In genomic region chr7:79362208-79362607, GRCm38 (mm10) we compare ENCODE assay signal across 11 mouse cellular contexts. TPM values are rescaled to one million over a fixed set of nuclear protein-coding genes. Genes with fewer than 3 reads are reported as not detected.
DNase-seq lines count a peak whose midpoint lies in the region; ATAC-seq and TF ChIP-seq lines count a peak whose summit lies in the region.
"Had no signal": no experiment of that assay in that cellular context is flagged by ENCODE, and none has a peak within 500 bp of the region (broad histone marks: within the 10 kb centered on the region; RNA-seq: fewer than 3 reads in every experiment).

No protein-coding gene starts in this region.

- intact Hi-C loops in gastrocnemius, adult 2 months (cut with DNase I), result no loop called here

- no peaks in the 10 kb centered on the region for H3K4me1 ChIP-seq in limb, embryonic 14.5 days (ENCODE audit: control insufficient read depth, insufficient read depth, low read length)
- peaks cover 28% of the 10 kb centered on the region for H3K4me1 ChIP-seq in limb, embryonic 10.5 days
- H3K4me1 ChIP-seq in forebrain, embryonic 10.5 days, result peaks cover 22% of the 10 kb centered on the region
- peaks cover 18% of the 10 kb centered on the region for H3K4me1 ChIP-seq in hindbrain, embryonic 14.5 days (replicated peaks; ENCODE audit: control insufficient read depth, insufficient read depth, low read length)
- H3K4me1 ChIP-seq in neural tube, embryonic 12.5 days, result peaks cover 40% of the 10 kb centered on the region
- H3K4me1 ChIP-seq: embryonic facial prominence, embryonic 12.5 days had no signal

- no peak overlapping the region for H3K4me3 ChIP-seq in limb, embryonic 14.5 days (replicated peaks; ENCODE audit: low read length)
- H3K4me3 ChIP-seq in limb, embryonic 10.5 days, result no peak overlapping the region
- no peak overlapping the region for H3K4me3 ChIP-seq in forebrain, embryonic 10.5 days
- no peak overlapping the region for H3K4me3 ChIP-seq in hindbrain, embryonic 14.5 days (replicated peaks; ENCODE audit: low read length)
- no peak overlapping the region for H3K4me3 ChIP-seq in neural tube, embryonic 12.5 days
- no peak overlapping the region for H3K4me3 ChIP-seq in gastrocnemius, adult 2 months
- H3K4me3 ChIP-seq: embryonic facial prominence, embryonic 12.5 days had no signal

- no peaks in the 10 kb centered on the region for H3K9me3 ChIP-seq in limb, embryonic 14.5 days (ENCODE audit: control insufficient read depth, low read length)
- no peaks in the 10 kb centered on the region for H3K9me3 ChIP-seq in limb, embryonic 10.5 days (replicated peaks)
- no peaks in the 10 kb centered on the region for H3K9me3 ChIP-seq in forebrain, embryonic 10.5 days
- H3K9me3 ChIP-seq in hindbrain, embryonic 14.5 days (ENCODE audit: control insufficient read depth, low read length), result no peaks in the 10 kb centered on the region
- H3K9me3 ChIP-seq in neural tube, embryonic 12.5 days, result no peaks in the 10 kb centered on the region
- H3K9me3 ChIP-seq: embryonic facial prominence, embryonic 12.5 days had no signal

- H3K9ac ChIP-seq in limb, embryonic 14.5 days (ENCODE audit: low read depth, low read length, severe bottlenecking), result no peak overlapping the region
- H3K9ac ChIP-seq in hindbrain, embryonic 14.5 days, result no peak overlapping the region
- no peak overlapping the region for H3K9ac ChIP-seq in neural tube, embryonic 12.5 days
- H3K9ac ChIP-seq: embryonic facial prominence, embryonic 12.5 days had no signal

- no peak for DNase-seq in limb, embryonic 14.5 days (ENCODE audit: low spot score)
- DNase-seq in limb, embryonic 10.5 days (ENCODE audit: low spot score), result no peak
- DNase-seq in forebrain, embryonic 10.5 days (ENCODE audit: extremely low spot score, low spot score), result no peak
- DNase-seq in hindbrain, embryonic 14.5 days (ENCODE audit: low spot score), result peak; percentile 53
- DNase-seq in heart, adult 9 months (ENCODE audit: low spot score in 2 of 2), result no peak
- no peak for DNase-seq in gastrocnemius, adult 2 months
- DNase-seq: adrenal gland, postnatal 25 days; heart, postnatal 14 days had no signal

- H3K27ac ChIP-seq in limb, embryonic 14.5 days (replicated peaks; ENCODE audit: low read depth, low read length), result 0 out of 2 replicates have a peak overlapping the region, but pooled peaks have one; percentile 40
- H3K27ac ChIP-seq in limb, embryonic 10.5 days, result no peak overlapping the region
- 0 out of 2 replicates have a peak overlapping the region, but pooled peaks have one; percentile 35 for H3K27ac ChIP-seq in forebrain, embryonic 10.5 days
- peak overlapping the region; percentile 72 for H3K27ac ChIP-seq in hindbrain, embryonic 14.5 days
- H3K27ac ChIP-seq in neural tube, embryonic 12.5 days, result no peak overlapping the region
- no peak overlapping the region for H3K27ac ChIP-seq in gastrocnemius, adult 2 months
- H3K27ac ChIP-seq: embryonic facial prominence, embryonic 12.5 days had no signal

- no peaks in the 10 kb centered on the region for H3K27me3 ChIP-seq in limb, embryonic 14.5 days (ENCODE audit: control insufficient read depth, insufficient read depth, low read length)
- no peaks in the 10 kb centered on the region for H3K27me3 ChIP-seq in limb, embryonic 10.5 days (ENCODE audit: low read depth, poor library complexity, severe bottlenecking)
- H3K27me3 ChIP-seq in forebrain, embryonic 10.5 days (ENCODE audit: poor library complexity, severe bottlenecking), result no peaks in the 10 kb centered on the region
- H3K27me3 ChIP-seq in hindbrain, embryonic 14.5 days (ENCODE audit: control insufficient read depth, insufficient read depth, low read length), result no peaks in the 10 kb centered on the region
- H3K27me3 ChIP-seq in neural tube, embryonic 12.5 days (replicated peaks), result no peaks in the 10 kb centered on the region
- H3K27me3 ChIP-seq: embryonic facial prominence, embryonic 12.5 days had no signal

- WGBS in limb, embryonic 14.5 days, result 80% methylated on average over 8 of the region's 8 CpGs
- WGBS in limb, embryonic 10.5 days, result 86% methylated on average over 8 of the region's 8 CpGs
- WGBS in forebrain, embryonic 10.5 days, result 84% methylated on average over 8 of the region's 8 CpGs
- WGBS in hindbrain, embryonic 14.5 days, result 48% methylated on average over 8 of the region's 8 CpGs
- WGBS in neural tube, embryonic 12.5 days, result 51% methylated on average over 8 of the region's 8 CpGs

- H3K36me3 ChIP-seq in limb, embryonic 14.5 days (ENCODE audit: control insufficient read depth, insufficient read depth, low read length), result peaks cover 17% of the 10 kb centered on the region
- H3K36me3 ChIP-seq in limb, embryonic 10.5 days, result peaks cover 45% of the 10 kb centered on the region
- H3K36me3 ChIP-seq in forebrain, embryonic 10.5 days (replicated peaks), result peaks cover 65% of the 10 kb centered on the region
- H3K36me3 ChIP-seq in hindbrain, embryonic 14.5 days (replicated peaks; ENCODE audit: control insufficient read depth, insufficient read depth), result peaks cover 53% of the 10 kb centered on the region
- H3K36me3 ChIP-seq in neural tube, embryonic 12.5 days, result peaks cover 46% of the 10 kb centered on the region

- TF ChIP-seq CTCF in gastrocnemius, adult 2 months (IDR thresholded peaks at IDR 0.05), result no peak

- TF ChIP-seq POLR2A in limb, embryonic 14.5 days (IDR thresholded peaks at IDR 0.05; ENCODE audit: borderline replicate concordance, extremely low read depth, insufficient read depth, insufficient read length), result no peak

- no peak overlapping the region for H3K4me2 ChIP-seq in limb, embryonic 14.5 days (replicated peaks; ENCODE audit: low read depth, low read length, severe bottlenecking)
- no peak overlapping the region for H3K4me2 ChIP-seq in hindbrain, embryonic 14.5 days (replicated peaks)
- H3K4me2 ChIP-seq in neural tube, embryonic 12.5 days (replicated peaks), result no peak overlapping the region
- H3K4me2 ChIP-seq: embryonic facial prominence, embryonic 12.5 days had no signal

- ATAC-seq in limb, embryonic 14.5 days (ENCODE audit: low FRiP score, low read depth), result no peak
- peak; percentile 87 for ATAC-seq in hindbrain, embryonic 14.5 days (ENCODE audit: low FRiP score)
- peak; percentile 85 for ATAC-seq in neural tube, embryonic 12.5 days (ENCODE audit: low FRiP score, low read depth)
- no peak for ATAC-seq in CD4-positive, CD25-positive, alpha-beta regulatory T cell, adult 4 months

RNA-seq across cellular contexts. Expression of gene Rlbp1, which starts 24.6 kb away (rescaled TPM):
- polyA plus RNA-seq in limb, embryonic 14.5 days (2012; rRNA removed), result 4.7 and 6.2 TPM in 2 replicates
- polyA plus RNA-seq in limb, embryonic 14.5 days (2014; fragmentation: Nextera tagmentation; extraction: Ambion mirVana), result 1.7 and 2.0 TPM in 2 replicates
- 0.21 and 0.33 TPM in 2 replicates for polyA plus RNA-seq in limb, embryonic 10.5 days (2016; fragmentation: Nextera tagmentation; extraction: Ambion mirVana)
- polyA plus RNA-seq in forebrain, embryonic 10.5 days (2016; fragmentation: Nextera tagmentation; extraction: Ambion mirVana), result 1.2 and 1.8 TPM in 2 replicates
- polyA plus RNA-seq in hindbrain, embryonic 14.5 days (2014; fragmentation: Nextera tagmentation; extraction: Ambion mirVana), result 25.8 and 26.7 TPM in 2 replicates
- 4.7 and 5.0 TPM in 2 replicates for polyA plus RNA-seq in neural tube, embryonic 12.5 days (2016; fragmentation: Nextera tagmentation; extraction: Ambion mirVana)
- not detected for polyA plus RNA-seq in CD4-positive, CD25-positive, alpha-beta regulatory T cell, adult 4 months (2017; shearing (Covaris generic))
- total RNA-seq in gastrocnemius, adult 2 months (2021), result not detected
- total RNA-seq: heart, postnatal 14 days had no signal

RNA-seq across cellular contexts. Expression of gene Fanci, which starts 29.5 kb away (rescaled TPM):
- polyA plus RNA-seq in limb, embryonic 14.5 days (2012; rRNA removed), result 5.9 and 6.8 TPM in 2 replicates
- 6.8 and 8.4 TPM in 2 replicates for polyA plus RNA-seq in limb, embryonic 14.5 days (2014; fragmentation: Nextera tagmentation; extraction: Ambion mirVana)
- polyA plus RNA-seq in limb, embryonic 10.5 days (2016; fragmentation: Nextera tagmentation; extraction: Ambion mirVana), result 19.7 and 22.4 TPM in 2 replicates
- 24.4 and 25.5 TPM in 2 replicates for polyA plus RNA-seq in forebrain, embryonic 10.5 days (2016; fragmentation: Nextera tagmentation; extraction: Ambion mirVana)
- 2.3 and 2.5 TPM in 2 replicates for polyA plus RNA-seq in hindbrain, embryonic 14.5 days (2014; fragmentation: Nextera tagmentation; extraction: Ambion mirVana)
- 9.7 and 10.2 TPM in 2 replicates for polyA plus RNA-seq in neural tube, embryonic 12.5 days (2016; fragmentation: Nextera tagmentation; extraction: Ambion mirVana)
- polyA plus RNA-seq in CD4-positive, CD25-positive, alpha-beta regulatory T cell, adult 4 months (2017; shearing (Covaris generic)), result 1 to 10 TPM; 4.4 to 7.9 TPM
- under 1 TPM in 1 of 2 experiments, not detected in 1; 0.08 TPM for total RNA-seq in gastrocnemius, adult 2 months (2021)

Comparison
In these comparisons a context has a peak if more than half of its experiments do, and no peak if none do; other contexts are left out.
1. H3K27ac ChIP-seq: peak in limb, embryonic 14.5 days (single experiment), forebrain, embryonic 10.5 days (single experiment) and hindbrain, embryonic 14.5 days (single experiment); none in limb, embryonic 10.5 days (single experiment), neural tube, embryonic 12.5 days (single experiment) and gastrocnemius, adult 2 months (single experiment).
2. ATAC-seq: peak in hindbrain, embryonic 14.5 days (single experiment) and neural tube, embryonic 12.5 days (single experiment); none in limb, embryonic 14.5 days (single experiment) and CD4-positive, CD25-positive, alpha-beta regulatory T cell, adult 4 months (single experiment).